Mouse (Mus musculus) kidney, adult 2 months (tissue): ENCODE measurements at regions not wholly inside any gene's neighbourhood (a gene's known extent, or its start where the extent isn't known, plus 50 kb on each side); places are given as distances from the start of the nearest gene placed in this dataset.

Source experiments
- CTCF ChIP-seq: fragments of 200-500 bp; conservative IDR thresholded peaks from 2 replicates; pipeline ENCODE4 v1.5.1; 2011; ENCODE audit warnings: low read depth, mild to moderate bottlenecking, control low read depth, low read length, moderate library complexity, mixed read lengths; ENCODE audit not compliant: insufficient read depth, insufficient read length
- POLR2A ChIP-seq: fragments of 200-500 bp; IDR thresholded peaks from one replicate; pipeline ENCODE4 v1.6.1; 2011; ENCODE audit warnings: low read depth, low read length, control low read depth

- TF ChIP-seq POLR2A (no peak), CTCF (no peak)
These were observed 565.6 kb upstream of the C030005K15Rik start for GRCm38 (mm10) chr10:98292140-98292539.
